Mouse (Mus musculus) liver, postnatal 0 days (tissue): ENCODE data around the gene Hoxd3. TPM values are rescaled to one million over a fixed set of nuclear protein-coding genes. Genes with fewer than 3 reads are reported as not detected.

Experiments used
- ATAC-seq: fragments of 200-750 bp; cut with Nextera tagmentation; 2 replicates; pipeline ENCODE4 v1.8.0; 2017; ENCODE audit warnings: mild to moderate bottlenecking, moderate library complexity
- DNase-seq: peaks from one replicate; pipeline ENCODE4 v3.0.0-alpha.2; 2016
- H3K27ac ChIP-seq: fragments of 300-500 bp; sonication (generic); 2 replicates; pipeline ENCODE4 v1.5.1; 2014; ENCODE audit warnings: antibody characterized with exemption, moderate library complexity, mild to moderate bottlenecking, low read depth
- H3K27me3 ChIP-seq: fragments of 300-500 bp; sonication (generic); 2 replicates; pipeline ENCODE4 v1.6.1; 2014; ENCODE audit warnings: low read length, control low read depth, mixed read lengths; ENCODE audit not compliant: insufficient read depth
- H3K36me3 ChIP-seq: fragments of 300-500 bp; sonication (generic); replicated peaks from 2 replicates; pipeline ENCODE4 v1.6.1; 2014; ENCODE audit warnings: mild to moderate bottlenecking, control low read depth, low read length, moderate library complexity, mixed read lengths; ENCODE audit not compliant: insufficient read depth
- H3K4me1 ChIP-seq: fragments of 300-500 bp; sonication (generic); 2 replicates; pipeline ENCODE4 v1.6.1; 2014; ENCODE audit warnings: antibody characterized with exemption, mild to moderate bottlenecking, control low read depth; ENCODE audit not compliant: insufficient read depth
- H3K4me2 ChIP-seq: fragments of 300-500 bp; sonication (generic); 2 replicates; pipeline ENCODE4 v1.6.1; 2014; ENCODE audit warnings: low read depth, mild to moderate bottlenecking, low read length, moderate library complexity, mixed read lengths
- H3K4me3 ChIP-seq: fragments of 300-500 bp; sonication (generic); 2 replicates; pipeline ENCODE4 v1.5.1; 2014; ENCODE audit warnings: low read depth, low read length
- H3K9ac ChIP-seq: fragments of 300-500 bp; sonication (generic); replicated peaks from 2 replicates; pipeline ENCODE4 v1.6.1; 2014; ENCODE audit warnings: mild to moderate bottlenecking, moderate library complexity
- H3K9me3 ChIP-seq: fragments of 300-500 bp; sonication (generic); 2 replicates; pipeline ENCODE4 v1.6.1; 2016; ENCODE audit warnings: mild to moderate bottlenecking, control low read depth, low read length, mixed read lengths
- CTCF ChIP-seq: sonication (generic); IDR thresholded peaks from 2 replicates; pipeline ENCODE4 v1.5.1; 2016; ENCODE audit warnings: antibody characterized with exemption, low read depth
- EP300 ChIP-seq: IDR thresholded peaks from 2 replicates; pipeline ENCODE4 v1.6.1; 2016; ENCODE audit warnings: antibody characterized with exemption, low read depth, mild to moderate bottlenecking
- whole genome bisulfite sequencing: fragments of 180-500 bp; shearing (Covaris S2); extraction: QIAGEN DNeasy Blood & Tissue Kit; methylation state at CpG from one replicate; pipeline ENCODE4 v1.1.7; 2014; ENCODE audit not compliant: insufficient replicate concordance; 5-methylcytosine and 5-hydroxymethylcytosine counted together
- polyA plus RNA-seq: library from polyadenylated mRNA; unstranded; fragments of >200 nt; fragmentation: Nextera tagmentation; extraction: Ambion mirVana; gene quantifications from 2 replicates; pipeline ENCODE4 v1.2.1, GENCODE M21; 2015

Gene Hoxd3
- polyA plus RNA-seq, 1 experiment from 2014 or later, result not detected

DNA sequence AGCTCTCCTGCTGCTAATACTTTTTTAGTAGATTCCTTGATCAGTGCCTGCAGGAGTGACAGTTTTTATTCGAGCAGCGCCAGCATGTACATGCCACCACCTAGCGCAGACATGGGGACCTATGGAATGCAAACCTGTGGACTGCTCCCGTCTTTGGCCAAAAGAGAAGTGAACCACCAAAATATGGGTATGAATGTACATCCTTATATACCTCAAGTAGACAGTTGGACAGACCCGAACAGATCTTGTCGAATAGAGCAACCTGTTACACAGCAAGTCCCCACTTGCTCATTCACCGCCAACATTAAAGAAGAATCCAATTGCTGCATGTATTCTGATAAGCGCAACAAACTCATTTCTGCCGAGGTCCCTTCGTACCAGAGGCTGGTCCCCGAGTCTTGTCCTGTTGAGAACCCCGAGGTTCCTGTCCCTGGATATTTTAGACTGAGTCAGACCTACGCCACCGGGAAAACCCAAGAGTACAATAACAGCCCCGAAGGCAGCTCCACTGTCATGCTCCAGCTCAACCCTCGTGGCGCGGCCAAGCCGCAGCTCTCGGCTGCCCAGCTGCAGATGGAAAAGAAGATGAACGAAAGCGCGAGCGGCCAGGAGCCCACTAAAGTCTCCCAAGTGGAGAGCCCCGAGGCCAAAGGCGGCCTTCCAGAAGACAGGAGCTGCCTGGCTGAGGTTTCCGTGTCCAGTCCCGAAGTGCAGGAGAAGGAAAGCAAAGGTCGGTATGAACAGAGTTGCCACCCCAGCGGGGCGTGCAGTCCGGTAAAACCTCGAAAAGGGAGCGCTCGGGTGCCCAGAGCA is 19.5 kb upstream of the Hoxd3 start:
- H3K4me1 ChIP-seq, result no peaks in the 10 kb centered on the region
- H3K36me3 ChIP-seq, result no peaks in the 10 kb centered on the region
- H3K9me3 ChIP-seq, result no peaks in the 10 kb centered on the region
- no peak for DNase-seq
- TF ChIP-seq CTCF (no peak), EP300 (no peak)
- no peak for ATAC-seq
- no peak overlapping the region for H3K27ac ChIP-seq
- WGBS, result 4% methylated on average over 35 of the region's 35 CpGs
- H3K4me3 ChIP-seq, result no peak overlapping the region
- H3K4me2 ChIP-seq, result no peak overlapping the region
- H3K27me3 ChIP-seq, result peaks cover 100% of the 10 kb centered on the region
- no peak overlapping the region for H3K9ac ChIP-seq

DNA sequence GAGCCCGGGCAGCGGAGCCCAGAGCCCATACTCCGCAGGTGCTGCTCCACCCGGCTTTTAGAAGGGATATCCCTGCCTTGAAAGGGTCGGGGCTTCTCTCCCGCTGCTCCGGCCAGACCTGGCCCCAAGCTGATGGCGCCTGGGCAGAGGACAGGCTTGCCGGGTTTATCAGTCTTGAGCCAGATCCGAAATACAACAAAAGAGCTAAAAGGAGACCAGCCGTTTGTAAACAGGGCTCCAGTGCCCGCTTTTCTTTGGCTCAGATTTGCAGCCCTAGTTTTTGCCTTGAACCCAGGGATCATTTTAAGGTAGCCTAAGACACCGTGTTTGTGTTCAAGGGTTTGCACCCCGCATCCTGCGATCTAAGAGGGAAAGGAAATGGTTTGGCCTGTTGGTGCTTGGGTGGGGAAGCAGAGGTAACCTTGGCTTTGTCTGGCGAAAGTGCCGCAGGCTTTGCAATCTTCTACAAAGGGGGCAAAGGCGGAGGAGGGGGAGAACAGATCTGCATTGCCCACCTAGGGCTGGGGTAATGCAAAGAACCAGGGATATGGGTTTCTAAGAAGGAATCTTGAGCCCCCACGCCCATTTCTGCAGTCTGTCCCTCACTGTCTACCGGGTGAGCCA is 18.8 kb upstream of the Hoxd3 start:
- 5% methylated on average over 20 of the region's 20 CpGs for WGBS
- Histone ChIP-seq H3K4me2 (no peak overlapping the region), H3K9ac (no peak overlapping the region), H3K4me3 (no peak overlapping the region), H3K27ac (no peak overlapping the region), H3K27me3 (peaks cover 100% of the 10 kb centered on the region), H3K36me3 (no peaks in the 10 kb centered on the region), H3K4me1 (peaks cover 4% of the 10 kb centered on the region), H3K9me3 (no peaks in the 10 kb centered on the region)
- ATAC-seq (no peak), DNase-seq (no peak)
- TF ChIP-seq EP300 (no peak), CTCF (no peak)

DNA sequence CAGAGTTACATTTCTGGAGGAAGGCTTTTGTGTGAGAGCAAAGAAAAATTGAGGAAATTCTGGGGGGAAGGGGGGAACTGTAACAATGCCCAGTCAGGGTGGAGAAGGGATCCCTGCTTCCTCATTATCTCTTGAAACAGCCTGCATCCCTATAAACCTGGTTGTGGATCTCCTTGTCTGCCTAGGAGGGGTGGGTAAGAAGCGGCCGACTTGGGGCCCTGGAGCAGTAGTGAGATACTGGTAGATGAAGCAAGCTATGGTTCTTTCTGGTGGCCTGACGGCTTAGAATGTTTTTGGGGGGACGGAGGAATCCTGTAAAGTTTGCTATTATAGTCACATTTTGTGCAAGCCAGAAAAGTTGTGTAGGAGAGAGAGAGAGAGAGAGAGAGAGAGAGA is 18.3 kb upstream of the Hoxd3 start:
- 14% methylated on average over 4 of the region's 4 CpGs for WGBS
- ATAC-seq (no peak), DNase-seq (no peak)
- Histone ChIP-seq H3K9me3 (no peaks in the 10 kb centered on the region), H3K27ac (no peak overlapping the region), H3K27me3 (peaks cover 100% of the 10 kb centered on the region), H3K4me3 (no peak overlapping the region), H3K4me2 (no peak overlapping the region), H3K9ac (no peak overlapping the region), H3K4me1 (peaks cover 9% of the 10 kb centered on the region), H3K36me3 (no peaks in the 10 kb centered on the region)
- TF ChIP-seq CTCF, result no peak
- TF ChIP-seq EP300, result no peak

DNA sequence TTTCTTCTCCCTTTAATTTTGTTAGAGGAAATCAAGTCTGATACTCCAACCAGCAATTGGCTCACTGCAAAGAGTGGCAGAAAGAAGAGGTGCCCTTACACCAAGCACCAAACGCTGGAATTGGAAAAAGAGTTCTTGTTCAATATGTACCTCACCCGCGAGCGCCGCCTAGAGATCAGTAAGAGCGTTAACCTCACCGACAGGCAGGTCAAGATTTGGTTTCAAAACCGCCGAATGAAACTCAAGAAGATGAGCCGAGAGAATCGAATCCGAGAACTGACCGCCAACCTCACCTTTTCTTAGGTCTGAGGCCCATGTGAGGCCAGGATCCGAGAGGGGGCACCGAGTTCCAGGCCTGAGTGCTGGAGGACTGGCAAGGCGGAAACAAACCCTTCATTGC is 17.7 kb upstream of the Hoxd3 start:
- Histone ChIP-seq H3K27me3 (peaks cover 100% of the 10 kb centered on the region), H3K36me3 (no peaks in the 10 kb centered on the region), H3K4me3 (no peak overlapping the region), H3K4me1 (peaks cover 11% of the 10 kb centered on the region), H3K4me2 (no peak overlapping the region), H3K9me3 (no peaks in the 10 kb centered on the region), H3K9ac (no peak overlapping the region), H3K27ac (no peak overlapping the region)
- WGBS, result 4% methylated on average over 16 of the region's 16 CpGs
- ATAC-seq (no peak), DNase-seq (no peak)
- peak; percentile 40 for TF ChIP-seq CTCF
- no peak for TF ChIP-seq EP300

DNA sequence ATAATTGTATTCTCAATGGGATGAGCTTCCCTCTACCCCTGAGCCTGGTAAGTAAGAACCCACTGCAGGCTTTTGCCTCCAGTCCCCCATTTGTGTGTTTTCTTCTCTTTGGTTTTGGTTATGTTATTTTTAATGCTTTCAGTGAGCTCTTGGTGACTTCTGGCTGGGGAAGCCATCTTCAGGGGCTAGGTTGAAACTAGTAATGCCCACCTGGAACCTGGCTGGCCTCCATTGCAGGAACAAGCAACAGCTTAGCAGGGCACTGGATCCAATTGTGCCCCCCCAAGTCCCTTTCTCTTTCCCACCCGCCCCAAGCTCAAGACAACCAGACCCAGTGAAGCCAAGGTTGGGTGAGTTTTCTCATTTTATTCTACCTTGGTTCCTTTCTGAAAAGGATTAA is 16.3 kb upstream of the Hoxd3 start:
- ATAC-seq (no peak), DNase-seq (no peak)
- H3K4me1 ChIP-seq, result peaks cover 11% of the 10 kb centered on the region
- H3K4me3 ChIP-seq, result no peak overlapping the region
- H3K27me3 ChIP-seq, result peaks cover 100% of the 10 kb centered on the region
- H3K9ac ChIP-seq, result no peak overlapping the region
- H3K9me3 ChIP-seq, result no peaks in the 10 kb centered on the region
- 17% methylated on average over 1 of the region's 1 CpGs for WGBS
- H3K4me2 ChIP-seq, result no peak overlapping the region
- no peak for TF ChIP-seq EP300
- H3K36me3 ChIP-seq, result no peaks in the 10 kb centered on the region
- H3K27ac ChIP-seq, result no peak overlapping the region

DNA sequence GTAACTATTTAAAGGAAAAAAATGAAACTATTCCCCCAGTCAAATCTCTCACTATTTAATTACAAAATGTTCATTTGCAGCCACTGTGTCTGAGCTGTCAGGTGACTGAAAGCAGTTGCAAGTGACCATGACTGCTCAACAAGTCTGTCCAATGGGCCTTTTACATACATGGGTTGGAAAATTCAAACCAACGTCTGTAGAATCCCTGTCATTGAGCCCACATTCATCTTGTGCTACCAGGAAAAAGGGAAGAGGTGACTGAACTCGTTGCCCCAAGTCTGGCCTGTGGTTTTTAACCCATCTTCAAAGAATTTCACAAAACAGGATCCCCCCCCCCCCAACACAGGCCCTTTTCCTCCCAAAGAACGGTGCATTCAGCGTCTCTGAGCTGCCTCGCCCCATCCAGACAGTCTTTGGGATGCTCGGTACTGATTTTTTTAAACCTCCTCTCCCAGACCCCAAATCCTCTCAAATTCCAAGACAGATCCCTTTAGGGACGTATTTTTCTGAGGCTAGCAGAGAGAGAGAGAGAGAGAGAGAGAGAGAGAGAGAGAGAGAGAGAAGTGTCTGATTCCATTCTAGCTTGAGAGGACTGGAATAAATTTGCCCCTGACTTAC is 15.8 kb upstream of the Hoxd3 start:
- Histone ChIP-seq H3K27ac (no peak overlapping the region), H3K4me1 (peaks cover 11% of the 10 kb centered on the region), H3K9me3 (no peaks in the 10 kb centered on the region), H3K4me2 (no peak overlapping the region), H3K36me3 (no peaks in the 10 kb centered on the region), H3K4me3 (no peak overlapping the region), H3K9ac (no peak overlapping the region), H3K27me3 (peaks cover 100% of the 10 kb centered on the region)
- ATAC-seq (no peak), DNase-seq (no peak)
- TF ChIP-seq CTCF (no peak), EP300 (no peak)
- WGBS, result 14% methylated on average over 7 of the region's 7 CpGs
